Comparison of ENCODE assay signal across 14 mouse cellular contexts in the genomic region with DNA sequence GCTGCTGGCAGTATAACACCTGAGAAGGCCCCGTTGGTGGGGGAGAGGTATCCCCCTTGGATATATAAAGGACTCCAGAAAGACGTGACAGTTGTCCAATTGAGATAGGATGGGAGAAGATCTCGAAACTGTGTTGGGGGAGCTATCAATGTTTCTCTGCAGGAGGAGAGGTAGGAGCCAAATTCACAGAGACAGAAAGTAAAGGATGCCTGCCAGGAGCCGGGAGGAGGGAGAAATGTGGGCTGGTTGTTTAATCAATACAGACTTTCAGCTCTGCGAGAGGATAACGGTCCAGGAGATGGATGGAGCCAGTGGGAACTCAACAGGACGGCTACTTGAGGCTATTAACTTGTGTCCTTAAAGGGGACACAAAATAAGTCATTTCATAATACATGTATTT.
"Had no signal": no experiment of that assay in that cellular context is flagged by ENCODE, and none has a peak within 500 bp of the region (broad histone marks: within the 10 kb centered on the region; RNA-seq: fewer than 3 reads in every experiment).

No protein-coding gene starts in this region.

- DNase-seq: heart, postnatal 14 days; heart, postnatal 4 days; kidney, adult 11 months; kidney, adult 18-20 months; kidney, adult 2 months; kidney, adult 8-10 months; kidney, adult 9 months; kidney, postnatal 10 days; kidney, postnatal 14 days; kidney, postnatal 25 days; kidney, postnatal 36 days; kidney, postnatal 4 days; layer of hippocampus, adult 9-11 months; layer of hippocampus, postnatal 36 days had no signal
